Comparison of ENCODE assay signal across 8 mouse cellular contexts in the genomic region with DNA sequence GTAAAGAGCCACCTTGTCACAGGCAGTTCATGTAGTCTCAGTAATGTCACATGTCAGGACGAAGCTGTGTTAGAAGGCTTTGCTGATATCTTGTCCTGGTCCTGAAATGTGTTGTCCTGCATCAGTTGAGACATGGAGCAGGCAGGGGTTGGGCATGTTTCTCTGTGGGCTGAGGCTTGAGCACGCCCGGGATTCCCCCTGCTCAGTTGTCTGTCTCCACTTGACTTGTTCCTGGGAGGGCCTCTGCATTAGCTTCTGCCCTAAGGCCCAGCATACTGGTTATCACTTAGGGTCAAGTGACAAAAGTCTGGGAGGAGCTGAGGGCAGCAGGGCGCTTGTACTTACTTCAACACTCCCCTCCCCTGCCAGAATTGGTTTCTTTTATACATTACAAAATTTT. TPM values are rescaled to one million over a fixed set of nuclear protein-coding genes. Genes with fewer than 3 reads are reported as not detected.
A peak's percentile ranks its signal among the peaks of the same experiment; 100 is the strongest.
DNase-seq lines count a peak whose midpoint lies in the region; ATAC-seq and TF ChIP-seq lines count a peak whose summit lies in the region.

No protein-coding gene starts in this region.

- H3K36me3 ChIP-seq in hindbrain, embryonic 10.5 days: peaks cover 42% of the 10 kb centered on the region
- H3K36me3 ChIP-seq in hindbrain, postnatal 0 days (ENCODE audit: insufficient read depth, low read length): peaks cover 26% of the 10 kb centered on the region
- peaks cover 32 to 58% of the 10 kb centered on the region in 2 experiments for H3K36me3 ChIP-seq in CH12.LX (replicated peaks in 1 of 2; ENCODE audit: control insufficient read depth in 1 of 2, insufficient read depth in 1 of 2, low read length in 1 of 2)
- H3K36me3 ChIP-seq in embryonic facial prominence, embryonic 12.5 days: peaks cover 33% of the 10 kb centered on the region
- peaks cover 38% of the 10 kb centered on the region for H3K36me3 ChIP-seq in liver, embryonic 13.5 days

- no peaks in the 10 kb centered on the region for H3K27me3 ChIP-seq in hindbrain, embryonic 10.5 days (ENCODE audit: insufficient read depth, poor library complexity, severe bottlenecking)
- no peaks in the 10 kb centered on the region for H3K27me3 ChIP-seq in hindbrain, postnatal 0 days (ENCODE audit: insufficient read depth, low read length)
- no peaks in the 10 kb centered on the region for H3K27me3 ChIP-seq in CH12.LX (replicated peaks)
- no peaks in the 10 kb centered on the region for H3K27me3 ChIP-seq in embryonic facial prominence, embryonic 12.5 days
- no peaks in the 10 kb centered on the region for H3K27me3 ChIP-seq in liver, embryonic 13.5 days

- peak overlapping the region; percentile 56; the same call in 1 of the 2 replicates for H3K27ac ChIP-seq in hindbrain, embryonic 10.5 days
- no peak overlapping the region for H3K27ac ChIP-seq in hindbrain, postnatal 0 days
- H3K27ac ChIP-seq in CH12.LX (ENCODE audit: insufficient read depth, low read depth): peak overlapping the region; percentile 90
- peak overlapping the region; percentile 55 for H3K27ac ChIP-seq in embryonic facial prominence, embryonic 12.5 days
- H3K27ac ChIP-seq in liver, embryonic 13.5 days: peak overlapping the region; percentile 65

- in situ Hi-C loops in CH12.LX (cut with MboI; ENCODE audit: low pct_ligation_motif_present, low pct_unique_long_range_greater_than_20kb, low sequenced_read_pairs): no loop called here

- H3K79me2 ChIP-seq in CH12.LX (replicated peaks; ENCODE audit: control insufficient read depth, extremely low read depth, insufficient read depth, poor library complexity, severe bottlenecking): peaks cover 35% of the 10 kb centered on the region

- no peak for DNase-seq in hindbrain, embryonic 10.5 days (ENCODE audit: low spot score)
- no peak for DNase-seq in hindbrain, postnatal 0 days (ENCODE audit: low spot score)
- DNase-seq in CH12.LX (ENCODE audit: extremely low read depth): peak; percentile 74
- DNase-seq in liver, embryonic 13.5 days: no peak
- DNase-seq in left cerebral cortex, adult 9 months (ENCODE audit: low spot score in 2 of 2): no peak
- no peak for DNase-seq in thymus, postnatal 10 days (ENCODE audit: low spot score in 2 of 2)
- DNase-seq in thymus, postnatal 0 days (ENCODE audit: low spot score): no peak

- no peaks in the 10 kb centered on the region for H3K9me3 ChIP-seq in hindbrain, embryonic 10.5 days
- no peaks in the 10 kb centered on the region for H3K9me3 ChIP-seq in hindbrain, postnatal 0 days (ENCODE audit: low read length)
- no peaks in the 10 kb centered on the region for H3K9me3 ChIP-seq in CH12.LX (replicated peaks; ENCODE audit: low read length)
- H3K9me3 ChIP-seq in embryonic facial prominence, embryonic 12.5 days: no peaks in the 10 kb centered on the region
- H3K9me3 ChIP-seq in liver, embryonic 13.5 days (replicated peaks): no peaks in the 10 kb centered on the region

- H3K4me3 ChIP-seq in hindbrain, embryonic 10.5 days: no peak overlapping the region
- H3K4me3 ChIP-seq in hindbrain, postnatal 0 days (ENCODE audit: low read length): no peak overlapping the region
- peak overlapping the region in 1 of 3 experiments; percentile 15 for H3K4me3 ChIP-seq in CH12.LX (replicated peaks in 1 of 3; ENCODE audit: low read depth in 2 of 3, low read length in 2 of 3, poor library complexity in 1 of 3)
- H3K4me3 ChIP-seq in embryonic facial prominence, embryonic 12.5 days: no peak overlapping the region
- no peak overlapping the region for H3K4me3 ChIP-seq in liver, embryonic 13.5 days (replicated peaks)

- H3K9ac ChIP-seq in hindbrain, postnatal 0 days (replicated peaks; ENCODE audit: low read length): no peak overlapping the region
- H3K9ac ChIP-seq in CH12.LX (ENCODE audit: insufficient read depth, low read depth): 0 out of 2 replicates have a peak overlapping the region, but pooled peaks have one; percentile 16
- H3K9ac ChIP-seq in embryonic facial prominence, embryonic 12.5 days: no peak overlapping the region
- no peak overlapping the region for H3K9ac ChIP-seq in liver, embryonic 13.5 days

- no peak for TF ChIP-seq RAD21 in CH12.LX (IDR thresholded peaks at IDR 0.05; ENCODE audit: low read depth, low read length)

- TF ChIP-seq POLR2A in CH12.LX (IDR thresholded peaks at IDR 0.05; ENCODE audit: low read depth, low read length): no peak

- H3K4me1 ChIP-seq in hindbrain, embryonic 10.5 days (replicated peaks): peaks cover 23% of the 10 kb centered on the region
- peaks cover 4% of the 10 kb centered on the region; the same call in 1 of the 2 replicates for H3K4me1 ChIP-seq in hindbrain, postnatal 0 days (ENCODE audit: insufficient read depth, low read length)
- peaks cover 11 to 49% of the 10 kb centered on the region in 2 experiments for H3K4me1 ChIP-seq in CH12.LX (ENCODE audit: control insufficient read depth in 1 of 2, insufficient read depth in 2 of 2)
- H3K4me1 ChIP-seq in embryonic facial prominence, embryonic 12.5 days: peaks cover 18% of the 10 kb centered on the region
- H3K4me1 ChIP-seq in liver, embryonic 13.5 days (replicated peaks): peaks cover 57% of the 10 kb centered on the region

- no peak overlapping the region for H3K4me2 ChIP-seq in hindbrain, postnatal 0 days (ENCODE audit: low read depth, low read length)
- peak overlapping the region; percentile 66 for H3K4me2 ChIP-seq in CH12.LX (ENCODE audit: insufficient read depth, low read depth, poor library complexity, severe bottlenecking)
- no peak overlapping the region for H3K4me2 ChIP-seq in embryonic facial prominence, embryonic 12.5 days (replicated peaks)
- H3K4me2 ChIP-seq in liver, embryonic 13.5 days: no peak overlapping the region

- no peak for TF ChIP-seq CTCF in hindbrain, postnatal 0 days (IDR thresholded peaks at IDR 0.05; ENCODE audit: low read depth)
- TF ChIP-seq CTCF in CH12.LX (conservative IDR thresholded peaks at IDR 0.05 in 1 of 2, IDR thresholded peaks at IDR 0.05 in 1 of 2; ENCODE audit: low read depth in 2 of 2, low read length in 2 of 2): no peak

- WGBS in hindbrain, embryonic 10.5 days: 63% methylated on average over 4 of the region's 4 CpGs
- WGBS in hindbrain, postnatal 0 days: 69% methylated on average over 4 of the region's 4 CpGs
- 46% methylated on average over 4 of the region's 4 CpGs for WGBS in embryonic facial prominence, embryonic 12.5 days
- WGBS in liver, embryonic 13.5 days (ENCODE audit: insufficient replicate concordance): 36% methylated on average over 4 of the region's 4 CpGs

- TF ChIP-seq EP300 in CH12.LX (IDR thresholded peaks at IDR 0.05; ENCODE audit: low read length): no peak

- dilution Hi-C loops in CH12.LX (cut with MboI; ENCODE audit: extremely low pct_ligation_motif_present, extremely low pct_unique_long_range_greater_than_20kb, low sequenced_read_pairs): no loop called here

- ATAC-seq in hindbrain, postnatal 0 days: no peak
- ATAC-seq in embryonic facial prominence, embryonic 12.5 days (ENCODE audit: insufficient number of reproducible peaks, insufficient read depth, low FRiP score, low TSS enrichment): no peak
- peak; percentile 65 for ATAC-seq in liver, embryonic 13.5 days (ENCODE audit: low read depth)

TF ChIP-seq in CH12.LX, 34 proteins besides CTCF, POLR2A, EP300 and RAD21:
- TF ChIP-seq RCOR1 (conservative IDR thresholded peaks at IDR 0.05; ENCODE audit: low read depth, low read length) (no peak), TCF12 (IDR thresholded peaks at IDR 0.05; ENCODE audit: low read depth, low read length) (peak; percentile 39; the same call in 1 of the 2 replicates), CHD2 (IDR thresholded peaks at IDR 0.05; ENCODE audit: low read length) (no peak), NRF1 (IDR thresholded peaks at IDR 0.05; ENCODE audit: low read depth, low read length) (0 out of 2 replicates have a peak, but pooled peaks have one; percentile 26), ELF1 (IDR thresholded peaks at IDR 0.05; ENCODE audit: low read depth, low read length) (0 out of 2 replicates have a peak, but pooled peaks have one; percentile 5), KAT2A (IDR thresholded peaks at IDR 0.05; ENCODE audit: insufficient replicate concordance, low read length) (no peak), MYC (IDR thresholded peaks at IDR 0.05; ENCODE audit: low read depth, low read length) (peak; percentile 45; the same call in 1 of the 2 replicates), BHLHE40 (IDR thresholded peaks at IDR 0.05; ENCODE audit: low read depth, low read length) (peak; percentile 58), ETS1 (conservative IDR thresholded peaks at IDR 0.05; ENCODE audit: low read depth, low read length) (peak; percentile 36; the same call in 1 of the 2 replicates), ZC3H11A (IDR thresholded peaks at IDR 0.05; ENCODE audit: low read depth, low read length) (no peak), TBP (conservative IDR thresholded peaks at IDR 0.05; ENCODE audit: low read depth, low read length) (no peak)

RNA-seq across cellular contexts. Expression of a gene that starts 13.4 kb away (rescaled TPM):
- polyA plus RNA-seq in hindbrain, embryonic 10.5 days (2016; fragmentation: Nextera tagmentation; extraction: Ambion mirVana): 35.1 and 35.5 TPM in 2 replicates
- 49.3 and 52.9 TPM in 2 replicates for total RNA-seq in hindbrain, postnatal 0 days (2014; rRNA removed)
- 28.2 and 31.9 TPM in 2 replicates for polyA plus RNA-seq in hindbrain, postnatal 0 days (2015; fragmentation: Nextera tagmentation; extraction: Ambion mirVana)
- total RNA-seq in CH12.LX (2012; rRNA removed) (22.7 and 24.6 TPM in 2 replicates), CH12.LX (2014; rRNA removed) (24.9 and 27.8 TPM in 2 replicates)
- polyA plus RNA-seq in CH12.LX (2012; ENCODE audit: insufficient read length, low read depth): 19.6 and 25.7 TPM in 2 replicates
- 37.5 and 41.1 TPM in 2 replicates for polyA plus RNA-seq in embryonic facial prominence, embryonic 12.5 days (2016; fragmentation: Nextera tagmentation; extraction: Ambion mirVana)
- 11.8 and 14.1 TPM in 2 replicates for polyA plus RNA-seq in liver, embryonic 13.5 days (2015; fragmentation: Nextera tagmentation; extraction: Ambion mirVana)
- 21.7 and 24.1 TPM in 2 replicates for polyA plus RNA-seq in thymus, postnatal 0 days (2015; fragmentation: Nextera tagmentation; extraction: Ambion mirVana)

RNA-seq across cellular contexts. Expression of a gene that starts 23.7 kb away (rescaled TPM):
- polyA plus RNA-seq in hindbrain, embryonic 10.5 days (2016; fragmentation: Nextera tagmentation; extraction: Ambion mirVana): 14.7 and 16.0 TPM in 2 replicates
- total RNA-seq in hindbrain, postnatal 0 days (2014; rRNA removed): 20.1 and 24.1 TPM in 2 replicates
- polyA plus RNA-seq in hindbrain, postnatal 0 days (2015; fragmentation: Nextera tagmentation; extraction: Ambion mirVana): 31.0 and 32.1 TPM in 2 replicates
- total RNA-seq in CH12.LX (2012; rRNA removed) (39.2 and 50.5 TPM in 2 replicates), CH12.LX (2014; rRNA removed) (20.7 and 29.6 TPM in 2 replicates)
- polyA plus RNA-seq in CH12.LX (2012; ENCODE audit: insufficient read length, low read depth): 133 and 147 TPM in 2 replicates
- 24.0 and 26.3 TPM in 2 replicates for polyA plus RNA-seq in embryonic facial prominence, embryonic 12.5 days (2016; fragmentation: Nextera tagmentation; extraction: Ambion mirVana)
- 5.7 and 6.9 TPM in 2 replicates for polyA plus RNA-seq in liver, embryonic 13.5 days (2015; fragmentation: Nextera tagmentation; extraction: Ambion mirVana)
- 45.6 and 59.9 TPM in 2 replicates for polyA plus RNA-seq in thymus, postnatal 0 days (2015; fragmentation: Nextera tagmentation; extraction: Ambion mirVana)
